Mouse (Mus musculus) gonadal fat pad, adult 2 months (tissue): Measurements from ENCODE around the gene Zbtb20. TPM values are rescaled to one million over a fixed set of nuclear protein-coding genes. Genes with fewer than 3 reads are reported as not detected.

Experiments
- DNase-seq: peaks from one replicate; pipeline ENCODE4 v3.0.0-alpha.2; 2012; ENCODE audit warnings: low read depth
- polyA plus RNA-seq: library from polyadenylated mRNA; depleted of rRNA; stranded (reverse); fragments of >200 nt; gene quantifications from 2 replicates; pipeline ENCODE4 v1.2.3, GENCODE M21; 2012

Zbtb20 gene
- polyA plus RNA-seq, 1 experiment, result 40.3 TPM

- DNase-seq, result no peak
Observed at GRCm38 (mm10) chr16:43510516-43510915, 634.8 kb downstream of the Zbtb20 start.

- no peak for DNase-seq
Observed at GRCm38 (mm10) chr16:43511531-43511930, 635.9 kb downstream of the Zbtb20 start.

- no peak for DNase-seq
Observed at GRCm38 (mm10) chr16:43513933-43514332, 638.3 kb downstream of the Zbtb20 start.

GRCm38 (mm10) chr16:43515538-43515937 lies 639.9 kb downstream of the Zbtb20 start:
- DNase-seq, result no peak

GRCm38 (mm10) chr16:43520274-43520673 lies 644.6 kb downstream of the Zbtb20 start:
- DNase-seq, result no peak

- no peak for DNase-seq
Observed at GRCm38 (mm10) chr16:43522482-43522881, 646.8 kb downstream of the Zbtb20 start.

GRCm38 (mm10) chr16:43524179-43524578 lies 648.5 kb downstream of the Zbtb20 start:
- DNase-seq, result no peak

GRCm38 (mm10) chr16:43525624-43526023 lies 649.9 kb downstream of the Zbtb20 start:
- DNase-seq, result no peak

- DNase-seq, result no peak
Observed at GRCm38 (mm10) chr16:43528300-43528699, 652.6 kb downstream of the Zbtb20 start.

GRCm38 (mm10) chr16:43531328-43531727 lies 655.6 kb downstream of the Zbtb20 start:
- DNase-seq, result no peak

GRCm38 (mm10) chr16:43534103-43534502 lies 658.4 kb downstream of the Zbtb20 start:
- DNase-seq, result no peak

GRCm38 (mm10) chr16:43535912-43536311 lies 660.2 kb downstream of the Zbtb20 start:
- DNase-seq, result no peak

- DNase-seq, result no peak
Observed at GRCm38 (mm10) chr16:43537163-43537562, 661.5 kb downstream of the Zbtb20 start.

GRCm38 (mm10) chr16:43539659-43540096 lies 664.0 kb downstream of the Zbtb20 start:
- DNase-seq, result no peak

- no peak for DNase-seq
Observed at GRCm38 (mm10) chr16:43540108-43540507, 664.4 kb downstream of the Zbtb20 start.

GRCm38 (mm10) chr16:43540546-43541167 lies 665.0 kb downstream of the Zbtb20 start:
- no peak for DNase-seq

GRCm38 (mm10) chr16:43545261-43545660 lies 669.6 kb downstream of the Zbtb20 start:
- DNase-seq, result no peak

- DNase-seq, result no peak
Observed at GRCm38 (mm10) chr16:43547323-43548180, 671.9 kb downstream of the Zbtb20 start.

GRCm38 (mm10) chr16:43548774-43549173 lies 673.1 kb downstream of the Zbtb20 start:
- DNase-seq, result no peak

GRCm38 (mm10) chr16:43549425-43550089 lies 673.9 kb downstream of the Zbtb20 start:
- no peak for DNase-seq

GRCm38 (mm10) chr16:43552443-43552842 lies 676.8 kb downstream of the Zbtb20 start:
- no peak for DNase-seq

- no peak for DNase-seq
Observed at GRCm38 (mm10) chr16:43557385-43557784, 681.7 kb downstream of the Zbtb20 start.

GRCm38 (mm10) chr16:43561330-43561729 lies 685.6 kb downstream of the Zbtb20 start:
- no peak for DNase-seq
